Mouse (Mus musculus) left cerebral cortex, postnatal 36 days (tissue): Measurements from ENCODE around the gene Ppfibp1. TPM values are rescaled to one million over a fixed set of nuclear protein-coding genes. Genes with fewer than 3 reads are reported as not detected.
"Not testable (repeated sequence)": the region's sequence is repeated elsewhere in the genome, so short reads cannot be mapped to it uniquely, and the experiment has no call there.

Experiments
- DNase-seq, 2 experiments: peaks; one replicate each; pipeline ENCODE4 v3.0.0; 2021 to 2022; ENCODE audit warnings: low spot score in 2 of 2, mixed read lengths in 1 of 2
- intact Hi-C: fragments of 180-260 bp; cut with DNase I; formaldehyde crosslinking; loops from one replicate; pipeline ENCODE4 v1.15.1; 2025
- total RNA-seq, 2 experiments: library from RNA; stranded (reverse); gene quantifications; 2 replicates each; pipeline ENCODE4 v1.2.3; 2021

Ppfibp1 gene
- total RNA-seq = 10 to 100 TPM; 47.8 to 63.8 TPM

DNA sequence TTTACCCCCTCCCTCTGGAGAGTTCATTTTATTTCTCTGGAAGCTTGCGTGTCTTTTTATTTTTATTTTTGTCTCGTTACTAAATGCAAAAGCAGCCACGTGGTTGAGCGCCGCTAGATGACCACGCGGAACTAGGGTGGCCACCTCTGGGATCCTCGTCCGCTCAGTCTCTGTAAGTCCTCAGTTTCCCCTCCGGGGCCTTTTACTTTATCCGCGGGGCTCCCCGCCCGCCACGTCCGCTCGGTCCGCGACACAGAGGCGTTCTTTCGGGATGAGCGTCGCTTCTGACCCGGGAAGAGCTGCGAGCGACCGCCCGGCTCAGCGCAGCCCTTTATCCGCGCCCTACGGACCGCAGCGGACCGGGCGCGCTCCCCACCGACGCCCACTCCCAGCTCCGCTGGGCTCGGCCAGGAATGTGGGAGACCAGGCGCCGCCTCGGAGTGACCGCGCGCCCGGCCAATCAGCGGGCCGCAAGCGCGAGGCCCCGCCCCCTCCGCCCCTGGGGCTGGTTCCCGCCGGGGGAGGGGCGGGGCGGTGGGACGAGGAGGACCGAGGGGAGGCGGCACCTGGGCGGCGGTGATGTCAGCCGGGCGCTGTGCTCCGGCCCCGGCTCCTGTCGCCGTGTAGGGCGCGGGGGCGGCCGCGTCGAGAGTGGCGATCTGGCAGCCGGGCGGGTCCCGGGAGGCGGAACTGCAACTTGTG, at the start of gene Ppfibp1:
Gene Ppfibp1 (plus strand): TSS at position 530 of the 702 bp plus-strand sequence.
- intact Hi-C loops = no loop called here

GRCm38 (mm10) chr6:146838863-146839262, 49.4 kb upstream of the Ppfibp1 start:
- intact Hi-C loops = loop anchor here (5.0 kb wide), 2 partner anchors 38 to 138 kb away; no protein-coding TSS in a partner anchor
- no peak for DNase-seq

More for the DNA sequence above, at the start of gene Ppfibp1:
- peak; percentile 92 to 96 for DNase-seq

DNA sequence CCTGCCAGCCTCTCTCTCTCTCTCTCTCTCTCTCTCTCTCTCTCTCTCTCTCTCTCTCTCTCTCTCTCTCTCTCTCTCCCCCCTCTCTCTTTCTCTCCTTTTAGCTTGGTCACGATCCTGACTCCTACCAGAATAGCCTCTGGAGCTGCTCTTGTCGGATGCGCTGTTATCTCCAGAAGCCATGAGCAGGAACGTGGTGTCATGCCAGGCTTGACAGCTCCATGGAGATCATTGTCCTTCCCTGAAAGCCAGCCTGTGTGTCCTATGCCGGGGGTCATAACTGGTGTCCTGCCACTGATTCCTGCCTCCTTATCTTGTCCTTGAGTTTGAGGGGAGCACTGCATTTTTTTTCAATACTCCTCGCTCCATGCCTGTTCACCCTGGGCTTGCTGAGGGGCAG, 43.4 kb upstream of the Ppfibp1 start:
- DNase-seq = no peak
- intact Hi-C loops = no loop called here

DNA sequence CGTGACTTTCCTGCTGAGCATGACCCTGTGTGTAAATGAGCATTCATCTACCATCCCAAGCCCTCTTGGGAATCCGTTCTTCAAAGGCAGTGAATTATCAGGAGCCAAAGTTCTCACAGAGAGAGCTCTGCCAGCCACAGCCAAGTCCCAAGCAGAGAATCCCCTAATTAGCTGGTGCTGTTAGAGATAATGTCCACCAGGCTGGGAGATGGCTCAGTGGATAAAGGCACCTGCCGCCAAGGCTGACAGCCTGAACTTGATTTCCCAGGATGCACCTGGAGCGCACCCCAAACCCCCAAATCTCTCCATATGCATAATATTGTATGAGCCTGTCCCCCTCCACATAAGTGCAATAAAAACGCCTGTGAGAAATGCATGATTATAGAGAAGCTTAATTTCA, 42.9 kb upstream of the Ppfibp1 start:
- intact Hi-C loops = no loop called here
- no peak for DNase-seq

GRCm38 (mm10) chr6:146845961-146846750, 42.1 kb upstream of the Ppfibp1 start:
- DNase-seq = no peak
- intact Hi-C loops = no loop called here

DNA sequence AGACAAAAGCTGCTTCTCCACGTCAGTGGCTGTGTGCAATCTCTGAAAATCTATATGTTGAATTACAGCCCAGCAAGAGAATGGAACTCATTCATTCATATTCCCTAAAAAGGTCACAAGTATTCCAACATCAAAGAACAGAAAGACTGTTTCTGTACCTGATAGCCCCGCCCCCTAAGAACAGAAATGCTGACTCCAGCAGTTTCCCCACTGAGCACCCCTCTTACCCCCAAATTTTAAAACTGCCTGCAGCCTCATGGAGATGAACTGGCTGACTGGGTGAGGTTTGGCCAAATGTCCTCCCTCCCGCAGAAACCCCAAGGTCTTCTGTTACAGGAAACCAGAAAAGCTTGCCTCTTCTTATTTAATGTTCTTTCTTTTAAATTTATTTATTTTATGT, 40.9 kb upstream of the Ppfibp1 start:
- DNase-seq = no peak
- intact Hi-C loops = no loop called here

DNA sequence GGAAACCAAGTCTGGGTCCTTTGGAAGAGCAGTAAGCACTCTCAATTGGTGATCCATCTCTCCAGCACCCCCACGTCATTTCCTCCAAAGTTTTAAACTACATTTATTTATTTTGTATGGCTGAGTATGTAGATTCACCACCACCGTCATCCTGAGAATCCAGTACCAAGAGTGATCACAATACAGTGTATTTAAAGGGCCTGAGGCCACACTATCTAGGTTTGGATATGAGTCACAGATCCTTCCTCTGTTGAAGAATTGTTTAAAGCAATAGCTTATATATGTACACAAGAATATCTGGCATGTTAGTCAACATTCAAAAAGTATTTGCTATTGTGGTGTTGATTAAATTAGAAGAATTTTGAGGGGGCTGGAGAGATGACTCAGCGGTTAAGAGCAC, 40.0 kb upstream of the Ppfibp1 start:
- DNase-seq = no peak

GRCm38 (mm10) chr6:146850050-146850449, 38.2 kb upstream of the Ppfibp1 start, which contains the start of gene Smco2:
Smco2 (plus strand) TSS chr6:146850104.
- intact Hi-C loops = no loop called here
- DNase-seq = no peak

More for the DNA sequence above, 40.0 kb upstream of the Ppfibp1 start:
- intact Hi-C loops = no loop called here

DNA sequence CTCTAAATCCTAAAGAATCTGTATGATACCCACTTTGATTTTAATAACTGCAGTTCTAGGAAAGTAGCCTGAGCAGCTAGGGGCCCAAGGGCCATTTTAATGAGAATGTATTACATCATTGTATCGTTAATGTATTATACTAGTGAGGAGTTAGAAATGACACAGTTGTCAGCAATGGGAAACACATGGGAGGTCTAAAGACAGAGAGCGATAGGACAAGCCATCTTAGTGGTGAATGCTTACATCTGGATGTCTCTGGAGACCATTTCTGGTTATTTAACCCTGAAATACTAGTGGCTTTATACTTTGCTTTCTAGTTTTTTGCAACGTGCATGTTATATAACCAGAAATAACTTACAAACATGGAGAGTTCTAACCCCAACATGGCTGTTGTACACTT, 36.4 kb upstream of the Ppfibp1 start:
- intact Hi-C loops = no loop called here
- DNase-seq = no peak

DNA sequence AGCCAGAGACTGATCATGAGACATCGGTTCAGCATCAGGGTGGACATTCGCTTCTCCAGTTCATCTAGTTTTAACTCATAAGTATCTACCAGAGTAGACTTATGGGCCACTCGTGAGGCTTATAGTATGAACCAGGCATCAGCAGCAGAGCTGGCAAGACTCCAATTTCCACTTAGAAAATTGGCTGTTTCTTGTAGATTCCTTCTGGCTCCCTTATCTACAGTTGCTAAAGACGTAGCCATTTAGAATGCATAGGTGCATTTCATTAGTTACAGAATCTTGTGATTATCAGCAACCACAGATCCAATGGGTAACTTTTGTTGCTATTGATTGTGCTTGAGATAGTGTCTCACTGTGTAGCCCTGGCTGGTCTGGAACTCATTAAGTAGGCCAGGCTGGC, 35.5 kb upstream of the Ppfibp1 start:
- DNase-seq = no peak
- intact Hi-C loops = no loop called here

- intact Hi-C loops = no loop called here
- no peak for DNase-seq
These were observed 33.1 kb upstream of the Ppfibp1 start for GRCm38 (mm10) chr6:146855185-146855584.

- DNase-seq = no peak
- intact Hi-C loops = no loop called here
These were observed 30.9 kb upstream of the Ppfibp1 start for GRCm38 (mm10) chr6:146857386-146857785.

- DNase-seq = no peak
- intact Hi-C loops = no loop called here
These were observed 25.1 kb upstream of the Ppfibp1 start for GRCm38 (mm10) chr6:146863154-146863553.

GRCm38 (mm10) chr6:146864370-146864769, 23.9 kb upstream of the Ppfibp1 start:
- intact Hi-C loops = not testable (repeated sequence)

GRCm38 (mm10) chr6:146865701-146866100, 22.6 kb upstream of the Ppfibp1 start:
- no peak for DNase-seq
- intact Hi-C loops = no loop called here

More at GRCm38 (mm10) chr6:146864370-146864769, 23.9 kb upstream of the Ppfibp1 start:
- DNase-seq = not testable (repeated sequence)

DNA sequence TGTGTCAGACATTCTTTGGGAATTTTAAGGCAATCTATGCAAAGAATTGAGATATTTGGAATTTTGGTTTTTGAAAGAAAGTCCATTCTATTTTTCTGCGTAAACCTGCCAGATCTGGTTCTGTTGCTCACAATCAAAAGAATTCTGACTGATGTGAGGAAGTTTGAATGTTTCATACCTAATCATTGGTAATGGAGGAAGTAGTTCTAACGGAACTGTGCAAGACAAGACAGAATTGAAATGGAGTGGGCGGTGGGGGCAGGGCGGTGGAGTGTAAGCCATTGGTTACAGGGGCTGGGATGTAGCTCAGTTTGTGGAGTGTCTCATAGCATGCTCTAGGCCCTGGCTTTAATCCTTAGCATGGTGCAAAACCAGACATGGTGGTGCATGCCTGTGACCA, 16.3 kb upstream of the Ppfibp1 start:
- DNase-seq = no peak
- intact Hi-C loops = no loop called here

DNA sequence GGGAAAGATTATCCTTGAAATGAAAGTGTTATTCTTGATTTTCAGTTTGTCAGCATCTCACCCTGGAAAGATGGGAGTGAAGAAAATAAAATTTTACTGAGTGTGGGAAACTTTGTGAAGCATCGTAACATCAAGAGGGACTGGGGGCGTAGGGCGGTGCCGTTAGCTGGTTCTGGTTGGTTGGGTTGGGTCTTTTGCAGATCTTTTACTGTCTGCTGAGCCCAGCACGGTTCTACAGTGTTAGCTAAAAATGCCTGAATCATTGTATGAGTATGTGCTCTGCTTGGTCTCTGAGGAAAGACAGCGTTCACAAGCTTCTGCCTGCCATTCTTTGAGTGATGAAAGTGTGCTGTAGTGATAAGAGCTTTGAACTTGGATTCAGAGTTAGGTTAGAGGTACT, 13.9 kb upstream of the Ppfibp1 start:
- intact Hi-C loops = no loop called here
- no peak for DNase-seq

- intact Hi-C loops = loop anchor here (2.0 to 5.0 kb wide), 2 partner anchors 40 to 82 kb away; no protein-coding TSS in a partner anchor
These were observed 11.5 kb upstream of the Ppfibp1 start for GRCm38 (mm10) chr6:146876820-146877219.

DNA sequence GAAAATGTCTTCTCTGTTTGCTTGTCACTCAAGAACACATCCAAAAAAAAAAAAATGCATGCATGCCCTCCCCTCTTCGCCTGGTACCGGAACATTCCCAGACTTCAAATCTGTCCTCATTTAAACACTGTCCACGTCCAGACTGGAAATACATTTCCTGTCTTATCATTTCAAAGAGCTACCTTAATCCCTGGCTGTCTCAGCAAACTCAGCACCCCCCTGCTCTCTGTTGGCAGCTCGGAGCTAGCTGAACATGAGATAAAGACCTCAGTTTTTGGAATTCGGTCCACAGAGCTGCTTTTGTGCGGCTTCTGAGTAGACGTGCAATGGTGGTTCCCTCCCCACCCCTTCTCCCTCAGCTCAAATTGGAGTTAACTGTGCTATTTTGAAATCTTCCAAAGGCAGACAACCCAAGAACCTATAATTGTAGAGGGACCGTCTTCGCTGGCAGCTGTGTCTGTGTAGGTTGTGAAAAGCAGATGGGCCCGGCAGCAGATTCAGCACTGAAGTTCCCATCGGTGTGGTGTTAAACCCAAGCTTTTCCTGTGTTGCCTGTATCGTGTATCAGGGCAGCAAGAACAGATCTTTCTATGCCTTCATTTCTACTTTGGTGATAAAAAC, 10.8 kb upstream of the Ppfibp1 start:
- DNase-seq = peak; percentile 78 to 81
- intact Hi-C loops = loop anchor here (2.0 to 5.0 kb wide), 2 partner anchors 40 to 81 kb away; no protein-coding TSS in a partner anchor

More at GRCm38 (mm10) chr6:146876820-146877219, 11.5 kb upstream of the Ppfibp1 start:
- no peak for DNase-seq

GRCm38 (mm10) chr6:146878926-146879325, 9.4 kb upstream of the Ppfibp1 start:
- no peak for DNase-seq
- intact Hi-C loops = loop anchor here (5.0 kb wide), 1 partner anchor 42 kb away; no protein-coding TSS in a partner anchor
